Mouse (Mus musculus) brain, embryonic 14.5 days (tissue): ENCODE measurements around the gene Psg22. TPM values are rescaled to one million over a fixed set of nuclear protein-coding genes. Genes with fewer than 3 reads are reported as not detected.
"Not testable (repeated sequence)": the region's sequence is repeated elsewhere in the genome, so short reads cannot be mapped to it uniquely, and the experiment has no call there.

Experiments used
- DNase-seq: peaks from one replicate; pipeline ENCODE4 v3.0.0-alpha.2; 2011; ENCODE audit warnings: low read depth
- CTCF ChIP-seq: fragments of 200-500 bp; IDR thresholded peaks from 2 replicates; pipeline ENCODE4 v1.5.1; 2012; ENCODE audit warnings: inconsistent platforms, mild to moderate bottlenecking, moderate library complexity, borderline replicate concordance; ENCODE audit not compliant: insufficient read depth, insufficient read length; ENCODE audit errors: extremely low read depth
- POLR2A ChIP-seq: fragments of 200-500 bp; IDR thresholded peaks from 2 replicates; pipeline ENCODE4 v1.6.1; 2012; ENCODE audit warnings: mild to moderate bottlenecking, inconsistent platforms, borderline replicate concordance; ENCODE audit not compliant: poor library complexity, insufficient read depth, insufficient read length, severe bottlenecking; ENCODE audit errors: extremely low read depth
- polyA plus RNA-seq: library from polyadenylated mRNA; depleted of rRNA; stranded (reverse); fragments of >200 nt; gene quantifications from 2 replicates; pipeline ENCODE4 v1.2.3, GENCODE M21; 2012; rRNA removed

The Psg22 gene
- polyA plus RNA-seq: not detected in 2 replicates

- no peak for DNase-seq
- no peak for TF ChIP-seq CTCF
- TF ChIP-seq POLR2A: no peak
Observed at GRCm38 (mm10) chr7:18717790-18718189, at the start of gene Psg22. Gene Psg22, plus strand, starts transcription at chr7:18718090.

- DNase-seq: peak; percentile 60
- TF ChIP-seq POLR2A (no peak), CTCF (peak; percentile 71; the same call in 1 of the 2 replicates)
Observed at GRCm38 (mm10) chr7:18679772-18680171, 38.1 kb upstream of the Psg22 start.

GRCm38 (mm10) chr7:18685586-18685985, 32.3 kb upstream of the Psg22 start:
- no peak for DNase-seq
- TF ChIP-seq CTCF (no peak), POLR2A (no peak)

GRCm38 (mm10) chr7:18686085-18686484, 31.8 kb upstream of the Psg22 start, which contains the start of gene Psg20:
Gene Psg20, minus strand, starts transcription at chr7:18686185.
- no peak for DNase-seq
- TF ChIP-seq CTCF: no peak
- no peak for TF ChIP-seq POLR2A

GRCm38 (mm10) chr7:18710331-18710730, 7.6 kb upstream of the Psg22 start:
- TF ChIP-seq CTCF: peak; percentile 24; the same call in 1 of the 2 replicates
- DNase-seq: peak; percentile 6

- DNase-seq: no peak
- no peak for TF ChIP-seq POLR2A
- TF ChIP-seq CTCF: no peak
Observed at GRCm38 (mm10) chr7:18710846-18711245, 7.0 kb upstream of the Psg22 start.

GRCm38 (mm10) chr7:18715546-18715945, 2.3 kb upstream of the Psg22 start:
- peak; percentile 2 for DNase-seq
- TF ChIP-seq POLR2A (no peak), CTCF (no peak)

- TF ChIP-seq POLR2A: no peak
Observed at GRCm38 (mm10) chr7:18724001-18724400, 6.1 kb downstream of the Psg22 start.

GRCm38 (mm10) chr7:18725931-18726330, 8.0 kb downstream of the Psg22 start:
- not testable (repeated sequence) for DNase-seq

More at GRCm38 (mm10) chr7:18724001-18724400, 6.1 kb downstream of the Psg22 start:
- DNase-seq: no peak

GRCm38 (mm10) chr7:18728391-18728790, 10.5 kb downstream of the Psg22 start:
- no peak for DNase-seq
- no peak for TF ChIP-seq CTCF
- no peak for TF ChIP-seq POLR2A

GRCm38 (mm10) chr7:18733111-18733510, 15.2 kb downstream of the Psg22 start:
- TF ChIP-seq CTCF (no peak), POLR2A (no peak)
- no peak for DNase-seq

GRCm38 (mm10) chr7:18734451-18734850, 16.6 kb downstream of the Psg22 start:
- no peak for TF ChIP-seq CTCF
- no peak for TF ChIP-seq POLR2A
- DNase-seq: no peak

- peak; percentile 44 for DNase-seq
- TF ChIP-seq CTCF (no peak), POLR2A (no peak)
Observed at GRCm38 (mm10) chr7:18746189-18746860, 28.4 kb downstream of the Psg22 start.

GRCm38 (mm10) chr7:18747420-18747819, 29.5 kb downstream of the Psg22 start:
- DNase-seq: not testable (repeated sequence)
